Mouse (Mus musculus) left cerebral cortex, postnatal 36 days (tissue): Measurements from ENCODE around the gene Tmem151a. TPM values are rescaled to one million over a fixed set of nuclear protein-coding genes. Genes with fewer than 3 reads are reported as not detected.

Experiments used
- DNase-seq, 2 experiments: peaks; one replicate each; pipeline ENCODE4 v3.0.0; 2021 to 2022; ENCODE audit warnings: low spot score in 2 of 2, mixed read lengths in 1 of 2
- intact Hi-C: fragments of 180-260 bp; cut with DNase I; formaldehyde crosslinking; loops from one replicate; pipeline ENCODE4 v1.15.1; 2025
- total RNA-seq, 2 experiments: library from RNA; stranded (reverse); gene quantifications; 2 replicates each; pipeline ENCODE4 v1.2.3; 2021

Tmem151a gene
- total RNA-seq, 2 experiments from 2014 or later: 152 to 188 TPM

DNA sequence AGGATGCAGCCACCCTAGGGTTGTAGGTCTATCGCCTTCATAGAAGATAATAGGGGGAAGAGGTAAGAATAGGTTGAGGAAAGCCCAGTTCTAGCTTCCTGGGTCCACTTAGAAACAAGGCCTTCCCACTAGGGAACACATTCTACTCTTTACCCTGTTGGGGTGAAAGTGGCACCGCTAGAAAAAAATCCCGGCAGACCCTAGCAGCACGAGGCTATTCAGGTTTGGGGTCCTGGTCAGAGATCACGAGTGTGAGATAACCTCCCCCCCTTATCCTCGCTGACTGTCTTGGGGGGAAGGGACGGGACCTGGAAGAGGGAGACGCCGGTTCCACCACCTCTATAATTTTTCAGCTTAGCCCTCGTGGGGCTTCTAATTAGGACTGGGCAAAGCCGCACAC lies 14.3 kb downstream of the Tmem151a start:
- intact Hi-C loops: loop anchor here (5.0 kb wide), 1 partner anchor 54 kb away; no protein-coding TSS in a partner anchor
- no peak for DNase-seq

DNA sequence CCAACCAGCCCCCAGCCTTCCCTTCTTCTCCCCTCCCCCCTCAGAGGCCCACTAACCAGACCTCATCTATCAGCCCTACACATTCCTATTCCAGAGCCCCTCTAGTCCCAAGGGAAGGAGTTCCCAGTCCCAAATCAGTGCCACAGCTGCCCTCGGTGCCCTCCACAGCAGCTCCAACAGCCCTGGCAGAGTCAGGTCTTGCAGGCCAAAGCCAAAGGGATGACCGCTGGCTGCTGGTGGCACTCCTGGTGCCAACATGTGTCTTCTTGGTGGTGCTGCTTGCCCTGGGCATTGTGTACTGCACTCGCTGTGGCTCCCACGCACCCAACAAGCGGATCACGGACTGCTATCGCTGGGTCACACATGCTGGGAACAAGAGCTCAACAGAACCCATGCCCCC lies 15.4 kb downstream of the Tmem151a start:
- no peak for DNase-seq
- intact Hi-C loops: loop anchor here (5.0 kb wide), 1 partner anchor 53 kb away; no protein-coding TSS in a partner anchor

DNA sequence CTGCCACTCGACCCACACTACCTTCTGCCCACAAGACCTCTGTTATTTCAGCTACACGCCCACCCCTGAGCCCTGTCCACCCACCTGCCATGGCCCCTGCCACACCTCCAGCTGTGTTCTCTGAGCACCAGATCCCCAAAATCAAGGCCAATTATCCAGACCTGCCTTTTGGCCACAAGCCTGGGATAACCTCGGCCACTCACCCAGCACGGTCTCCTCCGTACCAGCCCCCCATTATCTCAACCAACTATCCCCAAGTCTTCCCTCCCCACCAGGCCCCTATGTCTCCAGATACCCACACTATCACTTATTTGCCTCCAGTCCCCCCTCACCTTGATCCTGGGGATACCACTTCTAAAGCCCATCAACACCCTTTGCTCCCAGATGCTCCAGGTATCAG lies 15.8 kb downstream of the Tmem151a start:
- no peak for DNase-seq
- intact Hi-C loops: no loop called here

DNA sequence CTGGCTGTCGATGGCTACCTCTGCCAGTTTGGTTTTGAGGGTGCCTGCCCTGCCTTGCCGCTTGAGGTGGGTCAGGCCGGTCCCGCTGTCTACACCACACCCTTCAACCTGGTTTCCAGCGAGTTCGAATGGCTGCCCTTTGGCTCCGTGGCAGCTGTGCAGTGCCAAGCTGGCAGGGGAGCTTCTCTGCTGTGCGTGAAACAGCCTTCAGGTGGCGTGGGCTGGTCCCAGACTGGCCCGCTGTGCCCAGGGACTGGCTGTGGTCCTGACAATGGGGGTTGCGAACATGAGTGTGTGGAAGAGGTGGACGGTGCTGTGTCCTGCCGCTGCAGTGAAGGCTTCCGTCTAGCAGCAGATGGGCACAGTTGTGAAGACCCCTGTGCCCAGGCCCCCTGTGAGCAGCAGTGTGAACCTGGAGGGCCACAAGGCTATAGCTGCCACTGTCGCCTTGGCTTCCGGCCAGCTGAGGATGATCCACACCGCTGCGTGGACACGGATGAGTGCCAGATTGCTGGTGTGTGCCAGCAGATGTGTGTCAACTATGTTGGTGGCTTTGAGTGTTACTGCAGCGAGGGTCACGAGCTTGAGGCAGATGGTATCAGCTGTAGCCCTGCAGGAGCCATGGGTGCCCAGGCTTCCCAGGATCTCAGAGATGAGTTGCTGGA lies 16.6 kb downstream of the Tmem151a start:
- intact Hi-C loops: no loop called here
- DNase-seq: peak in 1 of 2 experiments; percentile 5

DNA sequence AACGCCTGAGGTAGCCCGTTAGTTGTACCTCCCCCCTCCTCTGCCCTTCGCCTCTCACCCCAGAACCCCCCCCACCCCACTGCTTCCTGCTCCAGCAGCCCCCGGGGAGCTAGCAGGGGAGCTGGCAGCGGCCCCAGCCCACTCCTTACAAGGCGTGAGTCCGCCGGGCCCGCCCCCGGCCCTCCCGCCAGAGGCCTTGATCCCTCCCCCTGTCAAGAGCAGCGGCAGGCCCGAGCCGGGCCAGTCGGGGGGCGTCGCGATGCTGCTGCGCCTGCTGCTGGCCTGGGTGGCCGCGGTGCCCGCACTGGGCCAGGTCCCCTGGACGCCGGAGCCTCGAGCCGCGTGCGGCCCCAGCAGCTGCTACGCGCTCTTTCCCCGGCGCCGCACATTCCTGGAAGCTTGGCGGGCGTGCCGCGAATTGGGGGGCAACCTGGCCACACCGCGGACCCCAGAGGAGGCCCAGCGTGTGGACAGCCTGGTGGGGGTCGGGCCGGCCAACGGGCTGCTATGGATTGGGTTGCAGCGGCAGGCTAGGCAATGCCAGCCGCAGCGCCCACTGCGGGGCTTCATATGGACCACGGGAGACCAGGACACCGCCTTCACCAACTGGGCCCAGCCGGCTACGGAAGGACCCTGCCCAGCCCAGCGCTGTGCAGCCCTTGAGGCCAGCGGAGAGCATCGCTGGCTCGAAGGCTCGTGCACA lies 17.3 kb downstream of the Tmem151a start, which contains the start of gene Cd248:
TSS of gene Cd248 (plus strand) at position 212 of the 703 bp plus-strand sequence.
- intact Hi-C loops: no loop called here
- peak in 1 of 2 experiments; percentile 23 for DNase-seq

DNA sequence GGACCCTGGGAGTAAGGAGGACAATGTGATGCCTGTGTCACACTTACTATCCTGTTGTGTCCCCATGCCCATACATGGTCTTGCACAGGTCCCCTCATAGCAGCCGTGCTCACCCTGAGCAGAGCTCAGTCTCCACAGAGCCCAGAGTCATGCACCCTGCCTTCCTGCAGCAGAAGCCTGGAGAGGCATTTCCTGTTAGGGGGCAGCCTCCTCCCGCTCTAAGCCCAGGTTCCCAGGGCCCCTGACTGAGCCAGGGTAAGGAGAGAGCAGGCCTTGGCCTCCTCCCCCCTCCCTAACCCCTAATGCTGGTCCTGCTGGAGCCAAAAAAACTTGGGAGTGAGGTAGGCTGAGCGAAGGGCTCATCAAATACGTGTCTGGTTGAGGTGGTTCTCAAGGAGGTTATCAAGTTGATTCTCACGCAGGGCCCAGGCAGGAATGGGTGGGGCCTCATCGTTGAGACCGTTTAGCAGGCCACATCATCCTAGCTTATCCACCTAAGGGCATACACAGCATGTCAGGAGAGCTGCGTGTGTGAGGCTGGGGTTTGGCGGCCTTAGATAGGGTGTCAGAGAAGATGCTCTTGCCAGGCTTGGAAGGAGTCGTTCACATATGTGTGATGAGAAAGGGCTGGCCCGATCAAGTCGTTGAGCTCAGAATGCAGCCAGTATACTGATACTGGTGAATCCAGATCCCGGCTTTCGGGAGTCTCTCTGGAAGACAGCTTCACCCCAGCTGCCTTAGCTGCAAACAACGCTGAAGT lies 18.1 kb downstream of the Tmem151a start:
- DNase-seq: no peak
- intact Hi-C loops: no loop called here

DNA sequence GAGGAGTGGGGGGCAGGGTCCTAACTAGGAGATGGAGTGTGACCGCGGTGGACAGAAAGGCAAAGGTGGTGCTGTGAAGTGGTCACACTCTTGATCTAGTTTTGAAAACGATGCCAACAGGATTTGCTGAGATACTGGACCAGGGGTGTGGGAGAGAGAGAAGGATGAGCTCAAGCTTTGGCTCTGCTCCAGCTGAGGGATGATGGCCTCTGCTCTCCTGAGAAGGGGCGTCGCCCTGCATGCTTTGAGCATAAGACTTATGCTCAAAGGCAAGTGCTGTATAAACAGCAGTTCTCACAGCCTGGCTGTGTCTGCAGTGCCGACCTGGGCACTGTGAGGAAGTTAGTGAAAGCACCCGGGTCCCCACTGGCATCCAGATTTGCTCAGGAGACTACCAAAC lies 20.2 kb downstream of the Tmem151a start:
- intact Hi-C loops: no loop called here
- no peak for DNase-seq

DNA sequence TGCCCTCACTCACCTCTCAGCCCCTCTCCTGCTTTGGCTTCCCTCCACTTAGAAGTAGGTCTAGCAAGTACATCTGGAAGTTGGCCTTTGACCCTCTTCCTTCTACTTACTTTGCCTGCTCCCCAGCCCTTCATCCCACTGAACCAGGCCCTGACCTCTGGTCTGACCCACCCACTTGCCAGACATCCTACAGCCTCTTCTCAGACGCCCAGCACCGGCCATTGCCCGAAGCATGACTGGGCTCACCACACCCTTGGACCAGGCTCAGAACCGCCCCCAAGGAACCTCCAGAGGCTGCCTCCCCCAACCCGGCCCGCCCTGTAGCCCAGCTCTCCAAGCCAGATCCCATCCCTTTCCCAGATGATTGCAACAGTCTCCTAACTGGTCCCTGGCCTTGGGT lies 22.9 kb downstream of the Tmem151a start:
- intact Hi-C loops: no loop called here
- DNase-seq: no peak

DNA sequence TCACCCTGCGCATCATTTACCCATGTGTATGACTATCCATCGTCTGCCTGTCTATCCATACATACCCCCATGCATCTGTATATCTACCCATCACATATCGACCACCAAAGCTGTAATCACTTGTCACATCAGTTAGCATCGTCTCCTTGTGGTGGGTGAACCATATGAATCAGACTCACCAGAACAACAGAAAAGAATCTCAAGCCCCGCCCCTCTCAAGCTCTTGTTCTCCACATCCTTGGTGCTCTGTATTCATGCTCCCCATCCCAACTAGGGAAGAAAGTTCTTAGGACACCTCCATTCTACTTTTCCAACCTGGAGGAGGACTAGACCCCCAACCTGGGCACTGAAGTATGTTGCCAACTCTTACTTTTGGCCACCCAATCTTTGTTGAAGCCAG lies 23.3 kb downstream of the Tmem151a start:
- DNase-seq: no peak
- intact Hi-C loops: no loop called here

DNA sequence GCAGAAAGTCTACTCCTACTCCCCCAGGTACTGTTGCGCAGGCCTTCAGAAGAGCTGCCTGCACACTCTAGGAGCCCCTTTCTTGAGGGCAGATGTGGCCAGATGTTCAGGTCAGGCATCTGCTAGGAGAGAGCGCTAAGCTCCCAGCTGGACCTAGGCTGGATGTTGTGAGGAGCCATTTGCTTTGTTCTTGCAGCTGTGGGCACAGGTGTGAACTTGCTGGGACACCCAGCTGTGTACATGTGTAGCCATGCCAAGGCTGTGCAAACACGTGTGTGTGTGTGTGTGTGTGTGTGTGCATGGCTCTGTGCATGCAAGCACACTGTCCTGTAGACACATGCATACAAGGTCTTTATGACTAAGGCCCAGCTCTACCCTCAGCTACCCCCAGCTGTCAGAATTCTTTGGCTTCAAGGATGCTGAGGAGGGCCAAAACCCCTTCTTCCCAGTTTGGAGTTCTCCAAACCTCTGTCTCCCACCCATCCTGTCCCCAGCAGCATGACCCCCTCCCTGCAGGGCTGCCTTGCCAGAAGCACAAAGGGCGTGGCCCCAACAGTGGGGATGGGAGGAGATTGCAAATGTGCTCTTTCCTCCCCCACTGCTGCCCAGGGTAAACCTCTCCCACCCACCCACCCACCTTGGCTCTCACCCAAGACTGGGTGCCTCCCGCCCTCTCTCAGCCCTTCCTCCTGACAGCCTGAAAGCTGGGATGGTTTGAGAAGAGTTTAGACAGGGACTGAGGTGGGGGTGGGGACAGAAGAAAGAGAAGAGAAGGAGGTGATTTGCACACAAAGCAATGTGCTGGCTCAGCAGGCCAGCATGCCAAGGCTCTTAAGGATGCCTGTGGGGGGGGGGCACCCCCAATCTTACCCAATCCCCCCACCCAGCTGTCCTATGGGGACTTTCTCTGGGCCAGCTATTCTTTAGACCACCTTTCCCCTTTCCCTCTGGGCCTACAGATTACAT lies 24.7 kb downstream of the Tmem151a start:
- intact Hi-C loops: no loop called here

DNA sequence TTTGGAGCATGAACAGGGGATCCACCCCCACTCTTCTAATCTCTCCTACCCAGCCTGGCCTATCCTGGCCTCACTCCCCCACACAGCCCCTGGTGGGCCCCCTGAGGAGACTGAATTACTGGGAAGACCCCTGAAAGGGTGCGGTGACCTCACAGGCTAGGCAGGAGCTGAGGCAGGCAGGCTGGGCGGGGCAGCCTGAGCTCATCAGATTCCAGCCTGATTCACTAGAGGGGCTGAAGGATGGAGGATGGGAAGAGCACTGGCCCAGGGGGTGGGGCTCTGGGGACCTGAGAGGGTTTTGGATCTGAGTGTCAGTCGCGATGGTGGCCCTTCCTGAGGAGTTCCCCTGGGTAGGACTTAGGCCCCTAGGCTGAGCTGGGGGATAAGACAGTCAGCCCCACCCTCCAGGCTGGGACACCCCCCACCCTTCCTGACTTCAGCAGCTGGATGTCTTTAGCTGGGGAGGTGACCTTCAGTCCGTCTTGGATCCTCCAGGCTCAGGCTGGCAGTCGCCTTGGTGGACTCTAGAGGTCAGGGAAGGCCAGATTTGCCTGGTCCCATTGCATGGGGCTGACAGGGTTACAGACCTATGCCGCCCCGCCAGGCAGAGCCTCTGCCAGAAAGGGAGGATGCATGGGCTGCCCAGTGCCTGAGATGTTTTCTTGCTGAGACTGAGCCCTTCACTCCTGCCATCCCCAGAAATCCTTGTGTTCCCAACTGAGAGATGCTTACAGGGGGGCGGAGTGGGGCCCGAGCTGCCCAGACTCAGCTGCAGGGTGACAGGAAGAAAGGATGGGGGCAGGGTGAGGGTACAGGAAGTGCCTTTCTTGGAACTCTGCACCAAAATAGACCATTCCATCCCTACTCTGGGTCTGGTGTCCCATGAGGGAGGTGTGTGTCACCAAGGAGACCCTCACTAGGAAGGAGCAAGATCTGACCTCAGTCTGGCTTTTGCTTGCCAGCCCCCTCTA lies 26.2 kb downstream of the Tmem151a start:
- intact Hi-C loops: no loop called here
- DNase-seq: peak in 1 of 2 experiments; percentile 24

More for the DNA sequence above, 24.7 kb downstream of the Tmem151a start:
- DNase-seq: no peak

DNA sequence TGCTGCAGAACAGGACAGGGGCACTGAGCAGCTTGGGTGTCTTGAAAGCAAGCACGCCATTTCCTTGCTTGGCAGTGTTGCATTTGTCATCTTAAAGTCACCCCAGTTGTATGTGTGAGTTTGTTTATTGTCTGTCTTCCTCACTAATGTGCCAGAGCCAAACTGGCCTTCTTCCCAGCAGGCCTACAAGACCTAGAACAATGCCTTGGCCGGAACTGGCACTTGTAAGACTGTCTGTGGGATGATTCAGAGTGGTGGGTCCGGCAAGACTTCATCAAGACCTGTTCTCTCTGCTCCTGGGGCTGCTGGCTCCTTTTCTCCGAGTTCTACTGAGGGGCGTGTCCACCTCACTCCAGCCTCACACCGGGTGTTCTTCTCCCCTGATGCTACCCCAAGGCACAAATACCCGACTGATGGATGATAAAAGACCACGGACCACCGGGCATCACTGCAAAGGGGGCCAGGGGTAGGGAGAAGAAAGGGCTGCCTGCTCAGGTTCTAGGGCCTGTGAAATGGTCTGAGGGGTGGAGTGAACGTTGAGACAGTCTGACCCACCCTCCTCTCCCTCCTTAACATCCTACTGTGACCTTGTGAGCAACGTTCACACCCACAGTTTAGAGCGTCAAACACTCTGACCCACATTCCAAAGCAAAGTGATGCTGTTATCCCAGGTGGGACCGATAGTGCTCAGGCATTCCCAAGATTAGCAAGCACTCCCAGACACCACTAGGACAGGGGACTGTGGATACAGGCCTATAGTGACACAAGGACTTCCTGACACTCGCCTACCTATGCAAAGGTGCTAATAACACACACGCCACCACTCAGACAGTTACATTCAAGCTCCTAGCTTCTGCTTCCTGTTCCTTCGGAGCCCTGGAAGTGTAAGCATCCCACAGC lies 27.2 kb downstream of the Tmem151a start:
- DNase-seq: no peak
- intact Hi-C loops: loop anchor here (2.0 kb wide), 1 partner anchor 15 kb away; no protein-coding TSS in a partner anchor

DNA sequence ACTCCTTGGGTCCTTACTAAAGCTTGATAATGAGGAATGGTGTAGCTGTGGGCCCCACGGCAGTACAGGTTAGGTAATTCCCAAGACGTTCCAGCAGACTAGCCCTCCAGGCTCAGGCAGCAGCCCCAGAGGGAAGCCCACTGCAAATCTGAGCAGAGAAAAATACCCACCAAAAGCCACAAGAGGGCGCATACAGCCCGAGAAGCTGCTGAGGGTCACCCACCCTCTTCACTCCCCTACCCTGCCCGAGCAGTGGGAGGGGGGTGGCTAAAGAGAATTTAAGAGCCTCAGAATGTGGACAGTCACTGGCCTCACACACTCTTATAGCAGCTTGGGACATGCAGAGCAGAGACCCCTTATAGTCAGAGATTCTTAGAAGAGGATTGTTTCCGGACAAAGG lies 29.1 kb downstream of the Tmem151a start:
- DNase-seq: peak in 1 of 2 experiments; percentile 29
- intact Hi-C loops: loop anchor here (2.0 kb wide), 1 partner anchor 17 kb away; no protein-coding TSS in a partner anchor

DNA sequence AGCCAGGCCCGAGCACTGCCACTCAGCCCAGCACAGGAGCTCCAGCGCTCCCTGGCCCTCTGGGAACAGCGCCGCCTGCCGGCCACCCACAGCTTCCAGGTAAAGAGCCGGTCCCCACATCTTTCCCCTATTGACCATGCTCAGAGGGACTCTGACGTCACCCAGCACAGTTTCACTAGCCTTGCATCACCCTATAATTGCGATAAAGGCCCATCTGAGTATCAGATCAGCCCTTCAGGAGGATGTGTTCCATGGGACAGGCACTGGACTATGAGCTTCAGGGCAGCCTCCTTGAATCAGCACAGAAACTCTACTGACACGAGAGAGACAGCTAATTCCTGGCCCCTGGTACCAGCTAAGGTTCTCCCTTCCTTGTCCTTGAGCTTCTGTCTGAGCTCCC lies 31.4 kb downstream of the Tmem151a start:
- intact Hi-C loops: no loop called here
- DNase-seq: peak; percentile 48 to 61

DNA sequence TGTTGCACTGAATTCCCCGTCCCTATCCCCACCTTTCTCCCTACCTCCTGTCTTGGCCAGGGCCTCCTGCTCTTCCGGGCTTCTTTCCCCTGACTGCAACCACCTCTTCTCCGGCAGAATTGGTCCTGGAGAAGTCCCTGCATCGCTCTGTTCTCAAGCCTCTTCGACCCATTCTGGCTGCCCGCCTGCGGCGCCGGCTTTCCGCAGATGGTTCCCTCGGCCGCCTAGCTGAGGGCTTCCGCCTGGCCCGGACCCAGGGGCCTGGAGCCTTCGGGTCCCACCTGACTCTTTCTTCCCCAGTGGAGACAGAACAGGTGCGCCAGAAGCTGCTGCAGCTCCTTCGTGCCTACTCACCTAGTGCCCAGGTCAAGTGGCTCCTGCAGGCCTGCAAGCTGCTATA lies 32.5 kb downstream of the Tmem151a start:
- DNase-seq: no peak
- intact Hi-C loops: no loop called here

DNA sequence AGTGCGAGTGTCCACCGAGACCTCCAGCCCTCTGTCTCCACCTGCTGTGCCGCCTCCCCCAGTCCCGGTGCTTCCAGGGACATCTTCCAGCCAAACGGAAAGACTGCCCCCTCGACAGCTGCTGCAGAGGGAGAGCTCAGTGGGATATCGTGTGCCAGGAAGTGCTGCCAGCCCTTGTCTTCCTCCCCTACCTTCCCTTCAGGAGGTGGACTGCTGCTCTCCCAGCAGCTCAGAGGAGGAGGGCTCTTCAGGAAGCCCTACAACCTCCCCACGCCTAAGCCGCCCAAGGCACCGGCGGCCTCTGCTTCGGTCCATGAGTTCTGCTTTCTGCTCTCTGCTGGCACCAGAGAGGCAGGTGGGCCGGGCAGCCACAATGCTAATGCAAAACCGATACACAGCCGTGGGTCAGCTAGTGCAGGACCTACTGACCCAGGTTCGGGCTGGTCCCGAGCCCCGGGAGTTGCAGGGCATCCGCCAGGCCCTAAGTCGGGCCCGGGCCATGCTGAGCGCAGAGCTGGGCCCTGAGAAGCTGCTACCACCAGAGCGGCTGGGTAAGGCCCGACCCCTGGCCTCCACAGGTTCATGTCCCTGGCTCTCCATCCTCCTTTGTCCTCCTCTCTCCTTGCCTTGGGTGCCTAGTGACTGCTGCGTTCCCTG lies 33.0 kb downstream of the Tmem151a start:
- intact Hi-C loops: no loop called here
- DNase-seq: peak; percentile 74 to 80

DNA sequence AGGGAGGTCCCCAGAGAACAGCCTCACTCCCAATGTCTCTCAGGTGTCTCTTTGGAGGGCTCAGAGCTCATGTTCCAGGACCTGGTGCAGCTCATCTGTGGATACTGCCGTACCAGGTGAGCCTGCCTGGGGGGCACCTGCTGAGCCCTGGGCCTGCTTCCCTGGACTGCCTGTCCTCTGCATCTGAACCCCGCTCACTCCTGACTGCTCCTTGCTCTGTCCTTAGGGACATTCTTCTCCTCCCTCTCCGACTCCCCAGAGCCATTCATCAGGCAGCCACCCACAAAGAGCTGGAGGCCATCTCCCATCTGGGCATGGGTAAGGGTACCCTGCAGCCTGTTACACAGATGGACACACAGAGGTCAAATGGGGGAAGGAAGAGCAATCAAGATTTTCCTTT lies 33.8 kb downstream of the Tmem151a start:
- peak; percentile 17 to 43 for DNase-seq
- intact Hi-C loops: no loop called here
